Mouse (Mus musculus) brain, adult 10 weeks (tissue): ENCODE data around the gene Igf2. TPM values are rescaled to one million over a fixed set of nuclear protein-coding genes. Genes with fewer than 3 reads are reported as not detected.

ENCODE experiments used
- polyA plus RNA-seq: library from polyadenylated mRNA; stranded (reverse); fragments of 350-450 nt; fragmentation: Illumina TruSeq; extraction: RNeasy Lipid Tissue Mini Kit (QIAGEN cat#74804); gene quantifications from one replicate; pipeline ENCODE4 v1.2.3, GENCODE M21; 2015; ENCODE audit warnings: low read depth, low replicate concordance

Gene Igf2
- 60.1 TPM for polyA plus RNA-seq

GRCm38 (mm10) chr7:142666659-142667058 lies at the start of gene Igf2:
Gene Igf2 (minus strand): TSS chr7:142666816.

GRCm38 (mm10) chr7:142669751-142670625 lies 3.4 kb upstream of the Igf2 start, which contains the start of gene Gm49394:
Gene Gm49394 (minus strand): TSS chr7:142669942.

Other genes starting within 250 kb of the Igf2 start
- gene Syt8, start 232.0 kb downstream of the Igf2 start, polyA plus RNA-seq, result not detected
- gene Tnni2, start 225.0 kb downstream of the Igf2 start, polyA plus RNA-seq, result 1.9 TPM
- gene Lsp1, start 206.0 kb downstream of the Igf2 start, polyA plus RNA-seq, result 6.2 TPM
- gene Tnnt3, start 168.0 kb downstream of the Igf2 start, polyA plus RNA-seq, result 2.0 TPM
- 78.7 TPM for gene Mrpl23, start 134.1 kb downstream of the Igf2 start, polyA plus RNA-seq
- not detected for gene Gm49394, start 3.1 kb upstream of the Igf2 start, polyA plus RNA-seq
- gene Ins2, start 76.6 kb upstream of the Igf2 start, polyA plus RNA-seq, result not detected